Mouse (Mus musculus) embryonic facial prominence, embryonic 15.5 days (tissue): ENCODE results near the gene G430095P16Rik. TPM values are rescaled to one million over a fixed set of nuclear protein-coding genes. Genes with fewer than 3 reads are reported as not detected.

ENCODE experiments used
- ATAC-seq: fragments of 200-750 bp; cut with Nextera tagmentation; 2 replicates; pipeline ENCODE4 v1.8.0; 2017; ENCODE audit warnings: low read depth, moderate TSS enrichment; ENCODE audit not compliant: insufficient number of reproducible peaks, low FRiP score, low TSS enrichment
- H3K27ac ChIP-seq: fragments of 300-500 bp; sonication (generic); replicated peaks from 2 replicates; pipeline ENCODE4 v1.5.1; 2015; ENCODE audit warnings: mild to moderate bottlenecking, inconsistent platforms
- H3K27me3 ChIP-seq: fragments of 300-500 bp; sonication (generic); 2 replicates; pipeline ENCODE4 v1.6.1; 2015; ENCODE audit warnings: inconsistent platforms
- H3K36me3 ChIP-seq: fragments of 300-500 bp; sonication (generic); 2 replicates; pipeline ENCODE4 v1.6.1; 2015; ENCODE audit warnings: mild to moderate bottlenecking, inconsistent platforms
- H3K4me1 ChIP-seq: fragments of 300-500 bp; sonication (generic); 2 replicates; pipeline ENCODE4 v1.6.1; 2015; ENCODE audit warnings: inconsistent platforms
- H3K4me2 ChIP-seq: fragments of 300-500 bp; sonication (generic); replicated peaks from 2 replicates; pipeline ENCODE4 v1.6.1; 2015; ENCODE audit warnings: mild to moderate bottlenecking, inconsistent platforms
- H3K4me3 ChIP-seq: fragments of 300-500 bp; sonication (generic); replicated peaks from 2 replicates; pipeline ENCODE4 v1.5.1; 2015; ENCODE audit warnings: mild to moderate bottlenecking, inconsistent platforms
- H3K9ac ChIP-seq: fragments of 300-500 bp; sonication (generic); 2 replicates; pipeline ENCODE4 v1.6.1; 2015; ENCODE audit warnings: inconsistent platforms
- H3K9me3 ChIP-seq: fragments of 300-500 bp; sonication (generic); replicated peaks from 2 replicates; pipeline ENCODE4 v1.6.1; 2016; ENCODE audit warnings: inconsistent platforms
- WGBS: fragments of 180-500 bp; shearing (Covaris S2); methylation state at CpG from one replicate; pipeline ENCODE4 v1.1.7; 2015; 5-methylcytosine and 5-hydroxymethylcytosine counted together
- polyA plus RNA-seq: library from polyadenylated mRNA; unstranded; fragments of >200 nt; fragmentation: Nextera tagmentation; extraction: Ambion mirVana; gene quantifications from 2 replicates; pipeline ENCODE4 v1.2.1, GENCODE M21; 2015

The G430095P16Rik gene
- polyA plus RNA-seq, 1 experiment from 2014 or later = 4.2 TPM

GRCm38 (mm10) chr8:84695140-84695539, 27.7 kb upstream of the G430095P16Rik start:
- 94% methylated on average over 6 of the region's 6 CpGs for WGBS
- no peak overlapping the region for H3K9ac ChIP-seq
- no peak overlapping the region for H3K27ac ChIP-seq
- H3K27me3 ChIP-seq = no peaks in the 10 kb centered on the region
- H3K4me2 ChIP-seq = no peak overlapping the region
- H3K36me3 ChIP-seq = peaks cover 78% of the 10 kb centered on the region
- peaks cover 20% of the 10 kb centered on the region for H3K4me1 ChIP-seq
- H3K9me3 ChIP-seq = no peaks in the 10 kb centered on the region
- no peak for ATAC-seq
- H3K4me3 ChIP-seq = no peak overlapping the region

DNA sequence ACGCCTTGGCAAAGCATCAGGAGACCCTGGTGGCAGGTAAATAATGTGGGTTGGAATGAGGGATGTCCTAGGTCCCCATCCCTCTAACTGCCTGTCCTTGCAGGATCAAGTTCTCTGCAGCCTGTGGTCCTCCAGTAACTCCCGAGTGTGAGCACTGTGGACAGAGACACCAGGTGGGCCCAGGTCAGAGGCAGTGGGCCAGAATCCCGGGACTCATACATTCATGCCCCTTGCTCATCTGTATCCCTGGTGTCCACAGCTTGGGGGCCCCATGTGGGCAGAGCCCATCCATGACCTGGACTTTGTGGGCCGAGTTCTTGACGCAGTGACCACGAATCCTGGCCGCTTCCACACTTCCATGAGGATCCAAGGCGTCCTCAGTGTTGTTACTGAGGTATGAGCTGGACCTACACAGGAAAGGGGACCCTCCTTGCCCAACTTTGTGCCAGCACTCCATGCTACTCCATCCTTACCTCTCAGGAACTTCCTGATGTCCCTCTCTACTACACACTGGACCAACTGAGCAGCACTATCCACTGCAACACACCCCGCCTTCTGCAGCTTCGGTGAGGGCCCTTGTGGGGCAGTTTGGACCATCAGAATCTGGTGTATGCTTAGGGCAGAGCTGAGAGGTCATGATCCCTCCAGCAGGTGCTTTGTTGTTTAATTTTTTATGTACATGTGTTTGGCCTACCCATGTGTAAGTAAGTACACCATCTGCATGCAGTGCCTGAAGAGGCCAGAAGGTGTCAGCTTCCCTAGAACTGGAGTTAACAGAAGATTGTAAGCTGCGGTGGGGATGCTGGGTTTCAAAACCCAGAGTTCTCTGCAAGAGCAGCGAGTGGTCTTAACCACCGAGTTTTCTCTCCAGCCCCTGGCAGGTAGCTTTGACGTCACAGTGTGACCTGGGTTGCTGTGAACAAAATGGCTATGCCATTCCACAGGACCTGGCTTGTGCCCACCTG, 25.4 kb upstream of the G430095P16Rik start:
- ATAC-seq = no peak
- Histone ChIP-seq H3K9ac (no peak overlapping the region), H3K36me3 (peaks cover 63% of the 10 kb centered on the region), H3K27me3 (peaks cover 7% of the 10 kb centered on the region), H3K9me3 (no peaks in the 10 kb centered on the region), H3K27ac (no peak overlapping the region), H3K4me3 (no peak overlapping the region), H3K4me1 (peaks cover 23% of the 10 kb centered on the region), H3K4me2 (no peak overlapping the region)
- WGBS = 84% methylated on average over 14 of the region's 14 CpGs

DNA sequence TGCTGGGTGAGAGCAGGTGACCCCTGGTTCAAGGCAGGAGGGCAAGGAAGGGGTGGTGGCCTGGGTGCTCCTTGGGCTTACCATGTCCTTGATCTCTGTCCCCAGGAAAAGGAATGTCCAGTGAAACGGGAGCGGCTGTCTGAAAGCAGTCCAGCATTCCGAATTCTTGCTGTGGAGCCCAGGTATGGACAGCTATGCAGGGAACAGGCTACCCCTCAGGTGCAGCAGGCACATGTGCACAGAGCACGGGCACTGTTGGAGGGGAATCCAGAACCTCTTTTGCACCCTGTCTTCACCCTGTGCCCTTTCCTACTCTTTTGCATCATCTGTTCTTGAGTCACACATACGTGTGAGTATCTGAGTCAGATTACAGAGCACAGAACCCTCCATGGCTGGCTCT, 24.5 kb upstream of the G430095P16Rik start:
- ATAC-seq = no peak
- H3K9ac ChIP-seq = no peak overlapping the region
- H3K4me2 ChIP-seq = no peak overlapping the region
- H3K27me3 ChIP-seq = peaks cover 15% of the 10 kb centered on the region
- H3K9me3 ChIP-seq = no peaks in the 10 kb centered on the region
- H3K4me1 ChIP-seq = peaks cover 23% of the 10 kb centered on the region
- no peak overlapping the region for H3K4me3 ChIP-seq
- 88% methylated on average over 5 of the region's 5 CpGs for WGBS
- H3K36me3 ChIP-seq = peaks cover 55% of the 10 kb centered on the region
- peak overlapping the region; percentile 49; the same call in 1 of the 2 replicates for H3K27ac ChIP-seq

GRCm38 (mm10) chr8:84698929-84699401, 23.8 kb upstream of the G430095P16Rik start:
- Histone ChIP-seq H3K27ac (peak overlapping the region; percentile 49), H3K9me3 (no peaks in the 10 kb centered on the region), H3K4me1 (peaks cover 30% of the 10 kb centered on the region), H3K4me3 (no peak overlapping the region), H3K4me2 (no peak overlapping the region), H3K9ac (no peak overlapping the region), H3K36me3 (peaks cover 52% of the 10 kb centered on the region), H3K27me3 (peaks cover 22% of the 10 kb centered on the region)
- 0 out of 2 replicates have a peak, but pooled peaks have one; percentile 12 for ATAC-seq
- WGBS = 84% methylated on average over 9 of the region's 9 CpGs

GRCm38 (mm10) chr8:84699861-84700322, 22.9 kb upstream of the G430095P16Rik start:
- 56% methylated on average over 7 of the region's 7 CpGs for WGBS
- Histone ChIP-seq H3K4me3 (no peak overlapping the region), H3K4me2 (no peak overlapping the region), H3K9me3 (no peaks in the 10 kb centered on the region), H3K27ac (peak overlapping the region; percentile 49), H3K9ac (no peak overlapping the region), H3K36me3 (peaks cover 52% of the 10 kb centered on the region), H3K27me3 (peaks cover 30% of the 10 kb centered on the region), H3K4me1 (peaks cover 39% of the 10 kb centered on the region)
- no peak; the same call in 1 of the 2 replicates for ATAC-seq

- Histone ChIP-seq H3K4me1 (peaks cover 45% of the 10 kb centered on the region), H3K27ac (peak overlapping the region; percentile 49), H3K4me2 (no peak overlapping the region), H3K9me3 (no peaks in the 10 kb centered on the region), H3K27me3 (peaks cover 34% of the 10 kb centered on the region), H3K36me3 (peaks cover 46% of the 10 kb centered on the region), H3K9ac (no peak overlapping the region), H3K4me3 (no peak overlapping the region)
- ATAC-seq = no peak
- WGBS = 80% methylated on average over 5 of the region's 5 CpGs
Measured at GRCm38 (mm10) chr8:84700526-84700925, 22.3 kb upstream of the G430095P16Rik start.

GRCm38 (mm10) chr8:84700941-84701911, 21.6 kb upstream of the G430095P16Rik start, which contains the start of gene Lyl1:
Gene Lyl1 (plus strand): TSS chr8:84701457.
- Histone ChIP-seq H3K4me2 (no peak within 1 kb of the TSS), H3K9ac (no peak within 1 kb of the TSS), H3K27ac (peak within 1 kb of the TSS; percentile 49), H3K36me3 (peaks cover 42% of the 10 kb centered on the region), H3K9me3 (no peaks in the 10 kb centered on the region), H3K27me3 (peaks cover 37% of the 10 kb centered on the region), H3K4me1 (peaks cover 48% of the 10 kb centered on the region), H3K4me3 (peak within 1 kb of the TSS; percentile 10; the same call in 1 of the 2 replicates)
- 14% methylated on average over 34 of the region's 34 CpGs for WGBS
- ATAC-seq = no peak; the same call in 1 of the 2 replicates

DNA sequence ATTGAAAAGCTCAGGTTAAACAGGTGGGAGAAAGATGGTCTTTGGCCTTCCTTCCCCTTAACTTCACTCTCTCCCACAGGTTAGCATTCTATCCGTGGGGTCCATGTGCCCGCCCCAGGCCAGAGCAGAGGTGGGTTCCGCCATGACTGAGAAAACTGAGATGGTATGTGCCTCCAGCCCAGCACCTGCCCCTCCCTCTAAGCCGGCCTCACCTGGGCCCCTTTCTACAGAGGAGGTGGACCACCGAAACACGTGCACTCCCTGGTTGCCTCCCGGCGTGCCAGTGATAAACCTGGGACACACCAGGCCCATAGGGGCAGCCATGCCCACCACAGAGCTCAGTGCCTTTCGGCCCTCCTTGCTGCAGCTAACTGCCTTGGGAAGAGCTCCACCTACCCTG, 20.2 kb upstream of the G430095P16Rik start:
- Histone ChIP-seq H3K9ac (no peak overlapping the region), H3K4me3 (peak overlapping the region; percentile 10; the same call in 1 of the 2 replicates), H3K27ac (no peak overlapping the region), H3K36me3 (peaks cover 31% of the 10 kb centered on the region), H3K4me1 (peaks cover 60% of the 10 kb centered on the region), H3K27me3 (peaks cover 48% of the 10 kb centered on the region), H3K4me2 (peak overlapping the region; percentile 1; the same call in 1 of the 2 replicates), H3K9me3 (no peaks in the 10 kb centered on the region)
- ATAC-seq = no peak
- WGBS = 72% methylated on average over 9 of the region's 9 CpGs

DNA sequence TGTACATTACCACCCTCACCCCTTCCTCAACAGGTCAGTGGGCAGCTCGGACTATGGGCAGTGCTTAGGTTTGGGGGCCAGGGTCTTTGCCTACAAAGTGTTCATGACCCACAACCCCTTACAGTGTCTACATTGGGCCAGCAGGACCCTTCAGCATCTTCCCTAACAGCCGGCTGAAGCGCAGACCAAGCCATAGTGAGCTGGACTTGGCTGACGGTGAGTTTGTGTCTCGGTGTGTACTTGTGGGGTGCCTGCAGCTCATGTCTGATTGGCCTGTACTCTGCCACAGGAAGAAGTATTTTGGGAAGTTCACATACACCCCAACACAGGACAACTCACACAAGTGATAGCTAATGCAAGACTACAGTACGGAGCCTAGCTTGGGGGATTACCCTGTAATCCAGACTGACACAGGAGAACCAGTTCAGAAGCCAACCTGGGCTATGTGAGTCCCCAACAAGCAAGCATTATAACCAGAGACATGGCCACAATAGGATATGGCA, 19.8 kb upstream of the G430095P16Rik start:
- Histone ChIP-seq H3K4me1 (peaks cover 64% of the 10 kb centered on the region), H3K4me2 (0 out of 2 replicates have a peak overlapping the region, but pooled peaks have one; percentile 1), H3K9me3 (no peaks in the 10 kb centered on the region), H3K27me3 (peaks cover 53% of the 10 kb centered on the region), H3K36me3 (peaks cover 31% of the 10 kb centered on the region), H3K4me3 (no peak overlapping the region; the same call in 1 of the 2 replicates), H3K27ac (no peak overlapping the region), H3K9ac (no peak overlapping the region)
- ATAC-seq = no peak
- WGBS = 85% methylated on average over 6 of the region's 6 CpGs

DNA sequence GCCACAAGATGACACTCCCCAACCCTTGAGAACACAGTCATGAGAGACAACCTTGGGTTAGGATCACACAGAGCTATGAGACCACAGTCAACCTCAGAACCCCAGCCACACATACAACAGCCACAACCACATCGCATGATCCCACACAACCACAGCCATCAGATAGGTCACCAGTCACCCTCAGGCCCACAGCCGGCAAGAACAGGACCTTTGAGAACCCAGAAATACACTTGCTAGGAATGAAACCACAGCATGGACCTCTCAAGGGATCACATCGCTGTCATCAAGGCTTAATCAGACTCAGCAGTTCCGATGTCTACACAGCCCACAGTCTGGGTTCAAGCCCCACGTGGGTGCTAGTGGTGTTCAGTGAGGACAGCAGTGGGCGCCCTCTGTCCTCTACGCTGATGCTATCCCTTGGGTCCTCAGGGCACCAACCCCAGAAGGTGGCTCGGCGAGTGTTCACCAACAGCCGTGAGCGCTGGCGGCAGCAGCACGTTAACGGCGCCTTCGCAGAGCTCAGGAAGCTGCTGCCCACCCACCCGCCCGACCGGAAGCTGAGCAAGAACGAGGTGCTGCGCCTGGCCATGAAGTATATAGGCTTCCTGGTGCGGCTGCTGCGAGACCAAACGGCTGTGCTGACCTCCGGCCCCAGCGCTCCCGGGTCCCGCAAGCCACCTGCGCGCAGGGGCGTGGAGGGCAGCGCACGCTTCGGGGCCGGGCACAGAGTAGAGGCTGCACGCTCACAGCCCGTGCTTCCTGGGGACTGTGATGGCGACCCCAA, 19.1 kb upstream of the G430095P16Rik start:
- no peaks in the 10 kb centered on the region for H3K9me3 ChIP-seq
- H3K4me3 ChIP-seq = 0 out of 2 replicates have a peak overlapping the region, but pooled peaks have one; percentile 23
- peaks cover 57% of the 10 kb centered on the region for H3K27me3 ChIP-seq
- no peak for ATAC-seq
- H3K36me3 ChIP-seq = peaks cover 28% of the 10 kb centered on the region
- no peak overlapping the region for H3K27ac ChIP-seq
- 21% methylated on average over 38 of the region's 38 CpGs for WGBS
- H3K9ac ChIP-seq = no peak overlapping the region; the same call in 1 of the 2 replicates
- peak overlapping the region; percentile 39 for H3K4me2 ChIP-seq
- H3K4me1 ChIP-seq = peaks cover 69% of the 10 kb centered on the region
